Mouse (Mus musculus) right cerebral cortex, postnatal 25 days (tissue): ENCODE measurements around the gene H2-M10.2.

Experiments
- DNase-seq: peaks from one replicate; pipeline ENCODE4 v3.0.0; 2022

Gene H2-M10.2

DNA sequence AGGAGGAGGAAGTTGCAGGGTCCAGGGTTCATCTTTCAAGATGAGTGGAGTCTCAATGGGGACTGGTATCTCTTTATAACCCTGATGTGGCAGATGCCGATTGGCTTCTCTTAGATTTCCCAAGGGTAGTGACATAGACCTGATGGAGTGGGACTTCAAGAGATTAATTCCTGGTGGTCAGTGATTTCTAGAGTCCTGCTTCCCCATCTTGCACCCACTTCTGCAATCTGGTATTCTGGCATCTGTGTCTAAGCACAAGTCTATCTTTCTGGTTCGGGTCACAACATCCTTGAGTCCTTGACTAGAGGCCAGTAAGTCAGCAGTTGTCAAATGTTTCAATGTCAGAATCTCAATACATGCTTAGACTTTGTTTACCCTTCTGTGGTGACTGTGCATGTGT is at the start of gene H2-M10.2:
Gene H2-M10.2, minus strand, starts transcription at position 101 of the 400 bp plus-strand sequence.
- DNase-seq, result no peak

DNA sequence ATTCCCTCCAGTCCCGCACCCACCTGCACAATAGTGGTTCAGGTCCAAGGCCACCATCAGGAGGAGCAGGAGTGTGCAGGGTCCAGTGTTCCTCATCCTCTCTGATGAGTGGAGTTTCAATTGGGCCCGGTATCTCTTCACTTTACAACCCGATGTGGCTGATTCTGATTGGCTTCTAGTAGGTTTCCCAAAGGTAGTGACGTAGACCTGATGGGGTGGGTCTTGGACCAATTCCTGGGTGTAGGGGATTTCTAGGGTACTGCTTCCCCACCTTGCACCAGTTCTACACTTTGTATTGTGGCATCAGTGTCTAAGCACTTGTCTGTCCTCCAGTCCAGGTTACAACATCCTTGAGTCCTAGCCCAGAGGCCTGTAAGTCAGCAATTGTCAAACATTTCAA is 39.8 kb upstream of the H2-M10.2 start, which contains the start of gene H2-M10.1:
Gene H2-M10.1, minus strand, starts transcription at position 101 of the 400 bp plus-strand sequence.
- DNase-seq, result no peak

DNA sequence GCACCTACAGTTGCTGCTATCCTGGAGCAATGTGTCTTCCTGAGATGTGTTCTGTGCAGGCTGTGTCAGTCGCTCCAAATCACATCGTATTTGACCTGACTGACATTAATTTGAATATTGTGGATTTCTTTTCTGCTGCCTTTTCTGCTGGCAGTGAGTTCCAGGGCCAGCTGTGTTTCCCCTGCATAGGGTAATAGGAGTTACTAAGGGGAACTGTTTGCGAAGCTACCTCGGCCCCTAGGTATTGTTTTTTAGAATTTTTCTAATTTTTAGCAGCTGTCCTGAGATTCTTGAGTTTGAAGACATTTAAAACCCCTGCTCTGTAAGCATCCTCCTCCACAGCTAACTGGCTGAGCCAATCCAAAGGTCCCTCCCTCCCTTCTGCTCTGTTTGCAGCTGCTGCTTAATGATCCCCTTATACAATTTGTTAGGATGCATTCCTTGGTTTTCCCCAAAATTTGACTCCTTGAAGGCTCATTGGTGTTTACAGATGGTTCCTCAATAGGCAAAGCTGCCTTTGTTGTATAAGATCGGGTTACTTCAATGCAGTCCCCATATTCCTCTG is 29.5 kb upstream of the H2-M10.2 start:
- no peak for DNase-seq

DNA sequence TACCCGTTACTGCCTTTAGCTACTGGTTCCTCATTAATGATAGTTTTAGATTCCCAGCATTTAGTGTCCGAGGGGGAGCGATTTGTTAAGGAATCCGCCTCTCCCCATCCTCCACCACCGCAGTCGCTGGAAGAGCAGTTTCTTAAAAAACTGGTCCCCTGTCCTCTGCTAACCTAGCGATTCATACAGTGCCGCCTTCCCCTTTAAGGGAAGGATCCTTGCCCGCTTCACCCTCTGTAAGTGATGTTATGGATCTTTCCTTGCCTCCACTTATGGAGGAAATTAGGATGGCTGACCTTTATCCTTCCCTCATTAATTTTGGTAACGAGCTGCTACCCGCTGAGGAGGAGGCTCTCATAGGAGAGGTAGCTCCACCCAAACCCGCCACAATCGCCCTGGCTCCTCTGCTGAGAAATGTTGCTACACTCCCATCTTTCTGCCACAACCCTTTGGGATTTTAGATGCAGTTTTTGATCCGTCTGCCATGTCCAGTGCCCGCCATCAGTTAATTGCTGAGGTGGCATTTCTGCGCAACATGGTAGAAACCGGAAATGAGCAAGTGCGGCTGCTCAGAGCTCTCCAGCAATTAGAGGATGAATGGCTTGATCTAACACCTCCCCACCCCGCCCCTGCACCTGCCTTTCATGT is 28.9 kb upstream of the H2-M10.2 start:
- DNase-seq, result peak; percentile 76

DNA sequence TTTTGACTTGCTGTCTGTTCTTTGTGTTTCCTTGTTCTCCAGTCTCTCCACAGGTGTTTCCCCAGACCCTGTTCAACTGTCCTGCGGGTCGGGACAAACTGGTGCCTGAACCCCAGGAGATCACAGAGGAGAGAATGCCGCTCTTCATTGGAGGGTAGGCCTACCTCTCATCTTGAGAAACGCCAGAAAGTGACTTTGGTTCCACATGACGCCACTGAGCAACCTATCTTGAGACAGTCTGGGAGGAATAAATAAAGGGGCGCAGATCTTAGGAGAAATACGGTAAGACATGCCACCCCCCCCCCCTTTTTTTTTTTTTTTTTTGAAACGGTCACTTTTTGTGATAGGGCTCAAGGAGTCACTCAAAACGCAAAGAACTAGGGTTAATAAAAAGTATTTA is 28.2 kb upstream of the H2-M10.2 start:
- peak; percentile 10 for DNase-seq

DNA sequence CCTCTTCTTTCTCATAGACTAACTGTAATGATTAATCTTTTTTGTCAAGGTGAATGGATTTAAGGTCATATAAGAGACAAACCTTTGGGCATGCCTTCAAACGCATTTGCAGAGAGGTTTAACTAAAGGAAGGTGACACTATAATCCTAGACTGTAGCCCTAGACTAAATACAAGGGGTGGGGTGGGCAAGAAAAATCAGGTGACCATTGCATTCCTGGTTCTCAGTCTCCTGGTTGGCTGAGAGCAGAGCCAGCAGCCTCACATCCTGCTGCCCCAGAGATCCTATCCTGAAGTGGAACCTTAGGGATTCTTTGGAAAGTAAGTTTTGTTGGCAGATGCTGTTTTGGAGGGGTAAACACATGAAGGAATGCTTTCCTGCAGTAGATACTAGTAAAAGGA is 23.0 kb upstream of the H2-M10.2 start:
- DNase-seq, result no peak

DNA sequence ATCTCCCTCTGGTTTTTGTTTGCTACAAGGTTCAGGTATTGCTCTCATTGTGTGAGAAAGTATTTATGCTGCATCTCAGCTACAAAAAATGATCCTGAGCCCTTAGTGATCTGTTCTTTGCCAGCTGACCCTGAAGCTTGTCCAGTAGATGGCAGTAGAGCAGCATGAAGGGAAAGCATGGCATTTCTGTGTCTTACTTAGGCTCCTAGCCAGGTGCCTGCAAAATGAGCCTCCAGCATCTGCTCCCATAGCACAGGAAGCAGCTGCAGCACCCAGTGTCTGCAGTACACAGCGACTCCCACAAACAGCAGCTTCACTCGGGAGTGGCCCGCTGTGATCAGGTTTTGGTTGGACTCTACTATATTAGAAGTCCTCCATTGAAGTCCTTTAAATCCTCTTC is 22.6 kb upstream of the H2-M10.2 start:
- DNase-seq, result peak; percentile 56

DNA sequence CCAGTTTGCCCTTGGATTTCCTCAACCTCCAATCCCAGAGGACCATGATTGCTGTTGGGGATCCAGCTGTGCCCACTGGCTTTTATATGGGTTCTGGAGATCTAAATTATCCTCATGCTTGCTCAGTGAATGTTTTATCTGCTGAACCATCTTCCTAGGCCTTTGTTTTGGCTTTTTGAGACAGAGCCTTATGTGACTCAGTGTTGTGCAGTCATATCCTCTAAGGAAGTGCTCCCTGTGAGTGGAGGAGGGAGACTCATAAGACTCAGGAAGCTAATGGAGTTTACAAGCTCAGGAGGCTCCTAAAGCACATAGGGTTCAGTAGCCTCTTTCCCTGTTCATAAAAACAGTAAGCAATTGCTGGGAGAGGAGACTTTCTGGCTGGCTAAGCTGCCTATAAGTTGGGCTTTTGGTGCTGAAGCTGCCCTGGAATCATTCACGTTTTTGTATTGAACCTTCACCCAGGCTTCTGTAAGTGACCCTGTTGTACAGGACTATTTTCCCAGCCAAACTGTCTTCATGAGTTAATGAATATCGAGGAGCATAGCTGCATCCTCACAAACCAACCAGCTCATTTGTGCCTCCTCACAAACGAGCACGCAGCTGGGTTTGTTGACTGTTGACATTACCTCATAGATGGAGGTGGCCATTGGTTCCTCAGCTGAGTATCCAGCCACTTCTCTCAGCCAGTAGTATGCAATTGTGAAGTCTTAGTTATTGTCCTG is 4.6 kb downstream of the H2-M10.2 start:
- DNase-seq, result no peak

DNA sequence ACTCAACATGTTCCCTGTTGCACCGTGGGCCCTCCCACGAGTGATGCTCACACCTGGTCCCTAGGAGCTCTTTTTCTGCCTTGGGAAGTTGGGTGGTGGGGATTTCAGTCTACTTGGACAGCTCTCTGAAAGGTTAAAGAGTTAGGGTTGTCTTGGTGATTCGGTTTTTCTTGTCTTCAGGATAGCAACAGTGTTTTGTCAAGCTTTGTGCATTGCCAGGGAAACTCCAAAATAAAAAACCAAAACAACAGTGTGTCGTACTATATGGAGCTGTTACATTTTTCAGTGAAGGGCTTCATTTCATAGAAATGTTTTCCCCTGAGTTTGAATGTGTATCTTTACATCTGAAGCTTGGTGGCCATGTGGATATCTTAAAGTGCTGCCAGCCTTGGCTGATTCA is 11.5 kb downstream of the H2-M10.2 start:
- DNase-seq, result no peak

DNA sequence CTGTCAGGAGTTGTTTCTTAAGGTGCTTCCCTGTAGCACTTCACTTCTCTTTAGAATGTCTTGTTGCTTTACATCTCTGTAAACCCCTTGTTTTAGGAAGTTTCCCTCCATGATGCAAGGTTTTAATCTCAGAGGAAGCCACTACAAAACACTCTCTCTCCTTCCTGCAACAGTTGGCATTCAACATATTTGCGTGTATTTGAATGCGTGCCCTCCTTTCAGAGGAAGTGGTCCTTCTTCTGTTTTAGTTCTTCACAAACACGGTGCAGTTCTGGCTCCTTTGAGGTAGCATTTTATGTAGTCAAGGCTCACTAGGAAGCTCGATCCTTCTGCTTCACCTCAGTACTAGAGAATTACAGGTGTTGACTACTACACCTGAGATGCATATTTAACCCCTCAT is 12.5 kb downstream of the H2-M10.2 start:
- no peak for DNase-seq

DNA sequence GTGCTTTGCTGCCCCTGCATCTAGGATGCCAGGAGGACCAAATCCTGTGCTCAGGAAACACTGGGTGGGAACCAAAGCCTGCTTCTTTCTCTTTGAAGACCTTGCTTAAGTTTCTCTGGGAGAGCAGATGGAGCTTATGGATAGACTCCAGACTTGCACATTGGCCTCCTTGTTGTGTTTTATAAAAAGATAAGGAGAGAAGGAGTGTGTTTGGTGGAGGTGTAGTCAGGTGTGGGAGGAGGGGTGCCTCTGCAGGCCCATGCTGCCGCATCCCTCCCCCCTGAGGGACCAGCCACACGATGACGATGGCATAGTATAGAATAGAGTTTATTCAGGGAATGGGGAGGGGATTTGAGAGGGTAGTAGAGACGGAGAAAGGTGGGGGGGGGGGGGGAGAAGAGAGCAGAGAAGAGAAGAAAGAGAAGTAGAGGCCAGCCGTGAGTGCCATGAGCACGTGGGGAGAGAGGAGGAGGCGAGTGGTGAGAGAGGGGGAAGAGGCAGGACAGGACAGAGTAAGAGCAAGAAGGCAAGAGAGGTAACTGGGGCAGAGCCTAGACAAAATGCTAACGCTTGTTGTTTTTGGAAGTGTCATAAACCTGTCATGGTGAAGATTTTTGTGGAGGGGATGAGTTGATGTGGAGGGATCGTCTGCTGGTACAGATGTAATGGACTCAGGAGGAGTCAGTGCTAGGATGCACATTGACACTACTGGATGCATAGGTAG is 13.5 kb downstream of the H2-M10.2 start:
- DNase-seq, result no peak

DNA sequence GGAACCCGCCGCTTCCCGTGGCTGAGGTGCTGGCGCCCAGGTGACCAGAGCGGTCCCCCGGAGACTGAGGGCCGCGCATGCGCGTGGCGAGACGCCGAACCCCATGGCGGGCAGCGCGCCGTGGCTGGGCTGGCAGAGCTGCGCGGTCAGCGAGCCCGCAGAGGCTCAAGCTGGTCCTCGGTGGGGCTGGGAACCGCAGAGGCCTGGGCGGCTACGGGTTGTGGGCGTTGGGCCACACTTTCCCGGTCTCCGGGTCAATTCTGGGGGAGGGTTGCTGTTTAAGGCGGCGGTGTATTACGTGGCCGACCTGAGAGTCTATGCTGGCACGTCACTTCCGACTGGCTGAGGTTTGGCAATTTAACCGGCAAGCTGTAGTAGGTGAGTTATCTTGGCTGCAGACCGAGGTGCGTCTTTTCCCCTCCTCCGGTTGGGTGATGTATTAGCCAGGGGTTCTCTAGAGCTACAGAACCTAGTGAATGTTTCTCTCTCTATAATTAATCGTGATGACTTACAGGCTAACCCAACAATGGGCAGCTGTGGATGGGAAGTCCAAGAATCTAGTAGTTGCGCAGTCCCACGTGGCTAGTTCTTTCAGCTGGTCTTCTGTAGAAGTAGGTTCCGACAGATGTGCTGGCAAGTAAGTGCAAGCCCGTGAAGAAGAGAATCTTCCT is 14.6 kb downstream of the H2-M10.2 start, which contains the start of gene Trim39:
Gene Trim39, minus strand, starts transcription at position 662 of the 671 bp plus-strand sequence.
- peak; percentile 92 for DNase-seq

DNA sequence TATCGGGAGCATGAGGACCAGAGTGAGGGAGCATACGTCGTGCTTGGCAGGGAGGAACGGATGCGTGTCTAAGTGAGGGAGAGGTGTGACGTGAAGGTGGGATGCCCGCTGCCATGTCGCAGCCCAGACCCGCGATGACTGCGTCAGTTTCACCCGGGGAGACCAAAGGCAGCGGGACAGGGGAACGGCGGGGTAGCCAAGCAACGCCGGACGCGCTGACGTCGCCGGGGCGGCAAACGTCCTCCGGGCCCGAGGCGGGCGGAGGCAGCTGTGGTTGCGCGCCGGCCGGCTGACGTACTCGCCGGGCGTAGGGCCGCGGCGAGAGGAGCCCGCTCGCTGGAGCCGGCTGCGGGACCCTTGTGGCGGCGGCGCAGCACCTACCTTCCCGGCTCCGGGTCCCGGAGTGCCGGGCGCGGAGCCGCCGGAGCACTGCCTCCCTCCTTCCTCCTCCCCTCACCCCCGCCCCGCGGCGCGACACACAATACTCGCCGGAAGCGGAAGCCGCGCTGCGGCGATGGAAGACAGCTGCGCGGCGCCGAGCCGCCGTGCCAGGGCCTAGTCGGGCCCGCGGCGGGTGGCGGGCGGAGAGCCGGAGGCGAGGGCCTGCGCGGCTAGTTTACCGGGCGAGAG is 15.2 kb downstream of the H2-M10.2 start:
- DNase-seq, result peak; percentile 94

DNA sequence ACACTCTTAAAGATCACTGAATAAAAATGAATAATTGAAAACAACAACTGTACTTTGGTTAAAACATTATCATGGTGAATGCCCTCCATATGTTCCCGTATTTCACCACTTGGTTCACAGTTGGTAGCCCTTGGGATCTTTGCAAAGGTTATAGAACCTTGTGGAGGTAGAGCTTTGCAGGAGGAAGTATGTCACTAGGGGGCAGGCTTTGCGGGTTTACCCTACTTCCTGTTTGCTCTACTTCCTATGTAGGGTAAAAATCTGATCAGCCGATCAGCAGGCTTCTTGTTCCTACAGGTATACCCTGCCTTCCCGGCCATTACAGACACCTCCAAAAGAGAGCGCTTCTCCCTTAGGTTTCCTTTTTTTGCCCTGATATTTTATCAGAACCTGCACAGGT is 20.5 kb downstream of the H2-M10.2 start:
- DNase-seq, result no peak

DNA sequence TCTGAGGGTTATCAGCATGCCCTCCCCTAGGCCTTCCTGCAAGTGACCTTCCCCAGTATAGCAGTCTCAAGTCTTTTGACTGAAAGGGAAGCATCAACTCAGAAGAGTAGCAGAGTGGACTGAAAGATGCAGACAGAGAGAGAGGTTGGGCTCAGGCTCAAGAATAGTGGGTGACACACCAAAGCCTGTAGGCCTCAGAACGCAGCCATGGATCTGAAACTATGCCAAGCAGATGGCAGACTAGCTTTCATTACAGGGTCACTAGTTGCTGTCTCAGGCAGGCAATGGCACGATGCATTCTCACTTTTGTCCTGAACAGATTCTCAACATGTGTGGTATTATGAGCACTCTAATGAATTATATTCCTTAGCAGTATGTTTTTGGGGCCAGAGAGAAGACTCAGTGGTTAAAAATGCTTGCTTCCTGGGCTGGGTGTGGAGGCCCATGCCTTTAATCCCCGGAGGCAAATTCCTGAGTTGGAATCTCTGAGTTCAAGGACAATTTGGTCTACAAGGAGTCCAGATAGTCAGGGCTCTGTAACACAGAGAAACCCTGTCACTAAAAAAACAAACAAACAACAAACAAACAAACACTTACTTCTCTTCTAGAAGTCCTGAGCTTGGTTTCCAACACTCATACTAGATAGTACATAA is 21.9 kb downstream of the H2-M10.2 start:
- no peak for DNase-seq

DNA sequence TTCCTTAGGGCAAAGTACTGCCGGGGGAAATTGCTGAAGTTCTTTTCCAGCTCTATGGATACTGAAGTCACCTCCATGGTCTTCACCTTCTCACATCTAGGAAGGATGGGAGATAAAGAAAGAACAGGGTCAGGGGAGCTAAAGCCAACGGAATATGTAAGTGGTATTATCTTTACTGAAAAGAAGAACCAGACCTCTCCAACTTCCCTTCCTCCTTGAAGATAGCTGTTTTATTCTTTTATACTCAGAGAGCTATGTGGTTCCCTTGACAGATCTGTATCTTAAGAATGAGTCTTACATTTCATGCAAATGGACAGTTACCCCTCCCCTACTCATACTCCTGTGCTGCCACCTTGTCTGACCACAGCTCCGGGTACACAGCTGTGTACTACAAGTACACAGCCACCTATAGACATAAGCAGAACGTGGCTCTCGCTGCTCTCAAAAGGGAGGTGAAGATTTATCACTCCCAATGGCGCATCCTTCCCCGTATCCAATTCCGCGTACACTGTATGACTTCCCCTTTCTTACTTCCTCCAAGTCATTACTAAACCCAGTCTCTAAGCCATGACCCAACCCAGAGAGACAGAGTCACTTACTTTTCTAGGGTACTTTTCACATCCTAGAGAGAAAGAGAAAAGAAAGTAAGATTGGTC is 24.7 kb downstream of the H2-M10.2 start:
- DNase-seq, result no peak

DNA sequence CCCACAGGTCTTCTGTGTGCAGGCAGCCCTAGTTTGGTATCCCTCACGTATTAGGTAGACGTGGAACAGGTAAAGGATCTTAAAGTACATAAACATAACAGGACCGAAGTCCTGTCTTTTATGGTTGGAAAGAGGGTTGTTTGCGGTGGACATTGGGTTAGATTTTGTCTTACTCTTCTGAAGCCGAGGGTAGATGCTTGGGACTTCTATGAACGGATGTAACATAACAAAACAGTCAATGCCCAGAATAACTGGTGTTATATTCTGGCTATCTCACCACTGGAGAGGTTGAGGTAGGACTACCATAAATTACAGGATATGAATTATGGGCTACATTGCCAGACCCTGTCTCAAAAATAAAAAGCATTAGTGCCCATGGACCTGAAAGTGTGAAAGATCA is 28.3 kb downstream of the H2-M10.2 start, which contains the start of gene Rpp21:
Gene Rpp21, minus strand, starts transcription at position 101 of the 400 bp plus-strand sequence.
- no peak for DNase-seq

DNA sequence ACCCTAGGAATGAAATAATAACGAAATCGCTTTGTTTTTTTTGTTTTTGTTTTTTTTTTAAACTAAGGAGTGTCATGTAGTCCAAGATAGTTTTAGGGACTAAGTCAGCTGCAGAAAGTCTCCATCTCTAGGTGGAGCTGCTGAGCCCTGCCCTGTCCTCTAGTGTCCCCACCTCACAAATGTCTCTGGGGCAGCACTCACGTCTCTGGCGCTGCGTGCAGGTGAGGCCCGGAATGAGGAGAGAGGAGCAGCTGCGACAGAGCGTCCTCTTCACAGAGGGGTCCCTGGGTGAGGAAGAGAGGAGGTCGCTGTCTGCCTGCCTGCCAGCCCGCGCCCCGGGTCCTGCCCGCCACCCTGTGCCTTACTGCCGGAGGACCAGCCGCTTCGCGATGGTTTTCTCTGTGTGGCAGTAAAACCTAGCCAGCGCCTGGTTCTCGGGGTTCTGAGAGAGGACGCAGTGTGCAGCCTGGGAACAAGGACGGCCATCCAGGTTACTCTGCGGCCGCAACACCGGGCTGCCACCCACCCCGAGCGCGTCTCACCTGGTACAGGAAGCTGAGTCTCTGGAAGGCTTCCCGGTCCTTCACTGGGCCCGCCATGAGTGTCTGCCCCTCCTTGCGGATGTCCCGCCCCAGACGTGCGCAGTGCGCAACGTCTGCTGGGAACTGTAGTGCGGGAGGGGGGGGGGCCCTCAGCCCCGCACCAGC is 28.9 kb downstream of the H2-M10.2 start:
- peak; percentile 86 for DNase-seq

DNA sequence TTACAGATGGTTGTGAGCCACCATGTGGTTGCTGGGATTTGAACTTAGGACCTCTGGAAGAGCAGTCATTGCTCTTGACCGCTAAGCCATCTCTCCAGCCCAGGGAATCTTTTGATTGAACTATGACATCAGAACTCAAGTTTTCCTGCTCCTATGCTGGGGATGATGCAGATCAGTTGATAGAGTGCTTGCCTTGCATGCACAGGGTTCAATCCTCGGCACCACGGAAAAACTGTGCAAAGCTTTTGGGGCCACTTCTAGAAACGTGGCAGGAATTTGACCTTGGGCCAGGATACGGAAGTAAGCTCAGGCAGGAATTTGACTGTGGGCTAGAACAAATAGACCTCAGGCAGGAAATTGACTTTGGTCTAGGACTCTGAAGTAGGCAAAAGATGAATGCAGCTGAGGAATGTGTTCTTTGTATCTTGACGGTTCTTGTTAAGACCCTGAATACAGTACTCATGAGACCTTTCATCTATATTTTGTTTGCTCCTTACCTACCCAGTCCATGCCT is 33.1 kb downstream of the H2-M10.2 start:
- DNase-seq, result no peak

DNA sequence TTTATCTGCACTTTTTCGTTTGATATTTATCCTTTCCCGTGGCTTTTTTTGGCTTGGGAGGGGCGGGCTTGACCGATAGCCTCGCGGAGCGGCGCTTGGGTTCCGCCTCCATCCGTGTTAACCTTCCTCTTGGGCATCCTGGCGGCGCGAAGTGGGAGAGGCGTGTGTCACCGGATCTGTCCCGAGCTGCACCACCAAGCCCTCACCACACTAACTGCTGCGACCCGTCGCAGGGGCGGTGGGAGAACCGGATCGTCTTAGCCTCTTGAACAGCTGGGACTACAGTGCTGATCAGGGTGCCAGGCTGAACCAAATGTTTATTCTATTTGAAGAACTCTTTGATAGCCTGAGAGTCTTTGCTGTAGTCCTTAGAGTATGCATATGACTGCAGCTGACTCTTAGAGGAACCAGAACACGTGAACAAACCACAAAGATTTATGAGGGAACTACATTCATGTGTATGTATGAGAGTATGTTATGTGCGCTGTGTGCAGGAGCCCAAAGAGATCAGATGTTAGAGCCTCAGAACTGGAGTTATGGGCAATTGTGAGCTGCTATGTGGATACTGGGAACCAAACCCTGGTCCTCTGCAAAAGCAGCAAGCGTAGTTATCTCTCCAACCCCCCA is 33.9 kb downstream of the H2-M10.2 start:
- no peak for DNase-seq
